Mouse (Mus musculus) Muller cell, postnatal 12 days (primary cell): ENCODE measurements around the gene Rab19.
A peak's percentile ranks its signal among the peaks of the same experiment; 100 is the strongest.
"Not testable (repeated sequence)": the region's sequence is repeated elsewhere in the genome, so short reads cannot be mapped to it uniquely, and the experiment has no call there.

Experiments
- DNase-seq: peaks from one replicate; pipeline ENCODE4 v3.0.0-alpha.2; 2015; ENCODE audit errors: inconsistent ontology term

Gene Rab19

DNA sequence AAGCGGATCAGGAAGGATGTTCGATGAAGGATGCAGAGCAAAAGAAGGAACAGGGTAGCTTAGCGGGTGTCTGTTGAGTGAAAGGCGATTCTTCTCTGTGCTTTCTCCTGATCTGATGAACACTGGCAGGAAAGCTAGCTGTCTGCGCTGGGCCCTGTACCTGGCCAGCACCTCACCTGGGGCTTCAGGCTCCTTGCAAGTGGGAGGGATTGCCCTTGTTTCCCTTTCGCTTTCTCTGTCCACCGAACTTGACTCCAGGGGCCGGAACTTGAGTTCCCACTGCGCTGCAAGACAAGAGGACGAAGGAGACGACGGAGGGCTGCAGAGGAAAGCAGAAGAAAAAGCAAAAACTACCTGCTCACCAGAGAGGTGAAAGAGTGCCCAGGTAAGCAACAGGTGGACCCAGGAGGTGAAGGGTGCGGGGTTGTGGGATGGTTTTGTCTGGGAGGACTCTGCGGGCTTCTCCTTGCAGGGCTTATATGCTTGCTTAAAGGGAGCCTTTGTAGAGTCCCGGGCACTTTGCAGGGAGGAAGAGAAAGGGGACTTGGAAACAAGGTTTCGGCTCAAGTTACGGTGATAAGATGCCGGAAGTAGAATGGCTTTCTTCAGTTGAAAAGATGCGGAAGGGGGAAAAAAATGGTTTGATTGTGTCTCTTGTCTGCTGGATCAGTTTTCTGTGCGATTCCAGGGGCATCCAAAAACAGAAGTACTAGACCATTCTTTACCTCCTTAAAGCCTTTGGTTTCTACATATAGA, at the start of gene Rab19:
Gene Rab19, plus strand, starts transcription at position 51 of the 756 bp plus-strand sequence.
- DNase-seq, result peak; percentile 33

GRCm38 (mm10) chr6:39331998-39332700, 48.8 kb upstream of the Rab19 start:
- no peak for DNase-seq

- no peak for DNase-seq
Observed at GRCm38 (mm10) chr6:39334224-39334623, 46.8 kb upstream of the Rab19 start.

DNA sequence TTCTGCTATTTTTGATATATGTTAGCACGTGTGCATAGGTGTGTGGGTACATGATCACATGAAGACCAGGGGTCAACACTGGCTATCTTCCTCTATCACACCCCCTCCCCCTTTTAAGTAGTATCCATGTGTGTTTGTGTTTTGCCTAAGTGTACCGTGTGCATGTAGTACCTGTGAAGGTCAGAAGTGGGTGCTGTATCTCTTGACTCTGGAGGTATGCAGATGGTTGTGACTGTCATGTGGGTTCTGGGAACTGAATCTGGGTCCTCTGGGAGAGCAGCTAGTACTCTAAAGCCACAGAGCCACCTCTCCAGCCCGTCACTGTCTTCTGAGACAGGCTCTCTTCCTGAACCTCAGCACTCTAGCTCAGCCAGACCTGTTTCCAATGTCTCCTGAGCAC, 46.1 kb upstream of the Rab19 start:
- DNase-seq, result no peak

DNA sequence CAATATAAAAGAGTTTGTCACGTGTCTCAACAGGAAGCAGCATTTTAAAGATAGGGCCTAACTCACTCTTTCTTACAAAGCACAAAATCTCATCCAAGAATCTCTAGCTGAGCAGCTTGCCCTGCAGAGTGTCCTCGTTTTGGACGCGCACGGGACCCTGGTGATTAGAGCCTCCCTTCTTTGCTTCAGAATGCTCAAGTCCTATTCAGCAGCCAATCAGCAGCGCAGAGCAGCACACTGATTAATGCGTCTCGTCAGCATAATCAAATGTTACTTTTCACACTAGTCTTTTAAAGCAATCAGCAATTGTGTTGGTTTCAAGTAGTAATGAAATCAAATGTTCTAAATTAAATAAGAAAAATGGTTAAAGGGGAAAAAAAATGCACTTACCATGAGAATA, 42.6 kb upstream of the Rab19 start:
- DNase-seq, result no peak

DNA sequence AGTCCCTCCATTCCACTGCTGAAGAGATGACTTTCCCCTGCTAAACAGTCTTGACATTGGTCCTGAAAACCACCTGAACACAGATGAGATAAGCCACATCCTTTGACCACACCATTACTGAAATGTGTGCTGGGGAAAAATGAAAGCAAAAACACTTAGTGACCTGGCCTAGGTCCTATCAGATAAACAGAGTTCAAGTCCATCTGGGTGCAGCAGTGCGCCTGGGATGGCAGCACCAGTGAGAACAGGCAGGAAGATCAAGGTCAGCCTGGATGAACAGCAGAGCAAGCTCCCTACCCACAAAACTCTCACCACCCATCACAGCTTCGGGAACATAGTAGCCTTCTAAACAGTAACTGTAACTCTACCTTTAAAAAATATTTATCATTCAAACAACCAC, 39.2 kb upstream of the Rab19 start:
- no peak for DNase-seq

GRCm38 (mm10) chr6:39344020-39344419, 37.0 kb upstream of the Rab19 start:
- DNase-seq, result peak; percentile 65

GRCm38 (mm10) chr6:39345430-39345829, 35.5 kb upstream of the Rab19 start:
- DNase-seq, result no peak

- peak; percentile 28 for DNase-seq
Observed at GRCm38 (mm10) chr6:39346991-39347501, 33.9 kb upstream of the Rab19 start.

DNA sequence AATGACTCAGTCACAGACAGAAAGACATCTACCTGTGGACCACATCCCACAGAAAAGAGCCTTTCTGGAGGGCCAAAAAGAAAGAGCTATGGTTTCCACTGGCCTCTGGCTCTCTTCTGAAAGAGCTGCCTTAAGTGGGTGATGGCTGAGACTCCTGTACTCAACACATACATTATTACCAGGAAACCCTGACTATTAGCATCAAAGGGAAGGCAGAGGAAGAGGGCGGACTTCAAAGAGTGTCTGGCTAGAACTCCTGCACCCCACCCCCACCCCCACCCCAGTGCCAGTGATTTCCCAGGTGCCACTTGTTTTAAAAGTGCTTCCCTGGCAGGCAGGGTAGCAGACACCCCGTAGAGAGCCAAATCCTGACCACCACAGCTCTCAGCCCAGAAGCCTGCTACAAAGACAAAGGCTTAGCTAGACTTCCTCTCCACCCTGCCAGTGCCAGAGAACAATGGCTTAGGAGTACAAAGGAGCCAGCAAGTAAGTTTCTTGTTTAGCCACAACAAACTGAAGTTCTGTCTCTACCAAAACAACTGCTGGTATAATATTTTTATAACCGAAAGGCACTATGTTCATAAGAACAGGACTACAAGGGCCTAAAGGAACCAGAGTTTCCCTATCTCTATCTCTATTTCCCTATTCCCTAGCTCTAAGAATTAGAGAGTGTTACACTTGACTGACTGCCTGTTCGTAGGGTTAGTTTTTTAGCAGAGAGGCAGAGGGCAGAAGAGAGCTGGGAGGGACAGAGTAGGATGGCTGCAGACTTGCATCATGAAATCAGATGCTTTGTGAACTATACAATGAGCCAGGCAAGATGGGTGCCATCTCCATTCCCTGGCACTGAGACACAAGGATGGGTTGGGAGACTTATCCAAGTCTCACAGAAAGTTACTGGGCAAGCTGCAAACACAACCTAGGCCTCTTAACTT, 32.8 kb upstream of the Rab19 start:
- no peak for DNase-seq

DNA sequence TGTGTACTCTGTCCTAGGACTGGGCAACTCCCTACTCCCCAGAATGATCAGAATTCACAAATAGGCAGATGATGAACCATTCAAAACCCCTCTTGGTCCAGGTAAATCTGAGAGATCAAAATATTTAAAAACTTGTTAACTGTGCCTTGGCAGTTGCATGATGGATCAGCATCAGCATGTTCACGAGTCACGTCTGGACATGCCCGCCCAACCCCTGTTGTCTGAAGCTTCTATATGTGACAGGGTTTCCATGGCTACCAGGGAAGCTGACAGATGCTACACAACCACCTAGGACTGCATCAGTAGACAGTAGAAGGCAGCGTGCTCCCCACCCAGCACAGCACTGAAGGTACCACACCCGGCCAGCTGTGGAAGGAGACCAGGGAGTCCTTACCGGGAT, 32.0 kb upstream of the Rab19 start:
- DNase-seq, result no peak

DNA sequence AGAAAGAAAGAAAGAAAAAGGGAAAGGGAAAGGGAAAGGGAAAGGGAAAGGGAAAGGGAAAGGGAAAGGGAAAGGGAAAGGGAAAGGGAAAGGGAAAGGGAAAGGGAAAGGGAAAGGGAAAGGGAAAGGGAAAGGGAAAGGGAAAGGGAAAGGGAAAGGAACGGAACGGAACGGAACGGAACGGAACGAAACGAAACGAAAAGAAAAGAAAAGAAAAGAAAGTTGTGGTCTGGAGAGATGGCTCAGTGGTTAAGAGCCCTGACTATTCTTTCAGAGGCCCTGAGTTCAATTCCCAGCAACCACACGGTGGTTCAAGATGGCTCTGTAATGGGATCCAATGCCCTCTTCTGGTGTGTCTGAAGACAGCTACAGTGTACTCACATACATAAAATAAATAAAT, 21.8 kb upstream of the Rab19 start:
- not testable (repeated sequence) for DNase-seq

- DNase-seq, result no peak
Observed at GRCm38 (mm10) chr6:39362684-39363083, 18.3 kb upstream of the Rab19 start.

- no peak for DNase-seq
Observed at GRCm38 (mm10) chr6:39369631-39370030, 11.3 kb upstream of the Rab19 start.

DNA sequence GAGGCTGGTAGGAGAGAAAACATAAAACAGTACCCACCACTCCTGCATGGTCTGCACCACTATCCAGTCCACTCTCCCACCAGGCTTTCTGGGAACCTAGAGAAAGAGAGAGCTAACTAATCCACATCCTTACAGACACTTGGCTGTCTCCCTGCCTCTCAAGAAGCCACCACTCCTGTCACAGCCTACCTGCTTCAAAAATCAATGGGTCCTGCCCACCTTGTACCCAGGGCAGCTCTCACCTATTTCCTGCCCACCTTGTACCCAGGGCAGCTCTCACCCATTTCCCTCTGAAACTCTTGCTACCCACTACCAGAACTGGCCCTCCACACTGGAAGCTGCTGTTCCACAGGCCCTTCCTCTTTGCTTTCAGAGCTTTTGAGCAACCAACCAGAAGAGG, 8.9 kb upstream of the Rab19 start:
- DNase-seq, result no peak

DNA sequence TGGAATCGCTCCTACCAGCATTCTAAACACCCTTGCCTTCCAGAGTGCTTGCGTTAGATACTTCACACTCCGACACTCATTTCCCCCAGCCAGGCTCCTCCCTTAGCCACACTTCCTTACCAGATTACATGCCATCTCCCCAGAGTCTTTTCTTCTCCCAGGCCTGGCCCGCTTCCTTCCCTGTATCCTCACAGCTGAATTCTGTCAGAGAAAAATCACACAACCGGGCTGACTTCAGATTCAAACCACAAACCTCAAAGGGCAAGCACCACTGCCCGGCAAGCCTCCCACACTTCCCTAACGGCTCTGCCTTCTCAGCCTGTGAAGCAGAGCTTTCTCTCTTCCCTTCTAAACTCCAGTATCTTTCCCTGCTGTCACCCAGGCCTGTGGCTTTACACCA, 8.2 kb upstream of the Rab19 start:
- DNase-seq, result peak; percentile 50

DNA sequence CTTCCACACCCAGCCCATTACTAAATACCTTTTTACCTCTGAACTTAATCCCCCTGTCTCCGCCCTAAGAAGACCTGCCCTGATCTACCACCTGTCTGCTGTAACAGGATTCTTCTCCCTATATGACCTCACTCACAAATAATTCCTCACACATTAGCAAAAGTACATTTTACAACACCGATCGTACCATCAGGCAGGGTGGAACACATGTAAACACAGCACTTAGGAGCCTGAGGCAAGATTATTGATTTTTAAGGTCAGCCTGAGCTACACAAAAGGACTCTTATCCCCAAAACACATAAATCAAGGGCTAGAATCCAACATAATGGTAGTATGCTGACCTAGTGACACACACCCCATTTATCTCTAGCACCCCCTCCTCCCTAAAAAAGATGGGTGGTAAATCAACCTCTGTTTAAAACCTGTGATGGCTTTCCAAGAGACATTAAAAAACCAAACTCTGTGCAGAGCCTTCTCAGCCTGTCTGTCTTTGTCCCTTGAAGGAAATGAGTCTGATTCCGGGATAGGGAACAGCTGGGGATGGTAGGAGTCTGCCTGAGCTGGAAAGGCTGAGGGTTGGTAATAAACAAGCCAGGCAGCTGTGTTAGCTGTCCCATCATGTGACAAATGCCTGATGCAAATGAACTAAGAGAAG, 7.5 kb upstream of the Rab19 start:
- DNase-seq, result no peak

- no peak for DNase-seq
Observed at GRCm38 (mm10) chr6:39376775-39377174, 4.2 kb upstream of the Rab19 start.

DNA sequence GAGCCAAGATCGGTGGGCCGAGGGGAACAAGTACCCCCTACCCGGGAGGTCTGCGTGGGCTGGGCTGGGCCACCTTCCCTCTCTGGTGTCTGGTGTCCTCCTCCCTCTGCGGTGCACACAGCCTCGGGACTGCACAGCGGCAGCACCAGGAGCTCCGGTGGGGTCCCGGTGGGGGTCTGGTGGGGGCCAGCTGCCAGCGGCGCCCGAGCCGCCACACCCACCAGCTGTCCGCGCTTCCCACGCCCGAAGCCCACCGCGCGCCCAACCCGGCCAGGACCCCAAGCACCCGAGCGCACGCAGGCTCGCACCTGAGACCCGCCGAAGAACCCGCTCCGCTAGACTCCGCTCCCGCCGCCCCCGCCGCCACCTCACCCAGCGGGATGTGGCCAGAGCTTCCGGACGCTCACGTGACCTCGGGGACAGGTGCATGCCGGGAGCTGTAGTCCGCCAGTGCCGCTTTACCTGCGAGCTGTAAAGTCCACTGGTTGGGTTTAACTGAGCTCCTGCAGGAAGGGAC, 3.6 kb upstream of the Rab19 start, which contains the start of gene Slc37a3:
Gene Slc37a3, minus strand, starts transcription at position 365 of the 517 bp plus-strand sequence.
- DNase-seq, result peak; percentile 81

DNA sequence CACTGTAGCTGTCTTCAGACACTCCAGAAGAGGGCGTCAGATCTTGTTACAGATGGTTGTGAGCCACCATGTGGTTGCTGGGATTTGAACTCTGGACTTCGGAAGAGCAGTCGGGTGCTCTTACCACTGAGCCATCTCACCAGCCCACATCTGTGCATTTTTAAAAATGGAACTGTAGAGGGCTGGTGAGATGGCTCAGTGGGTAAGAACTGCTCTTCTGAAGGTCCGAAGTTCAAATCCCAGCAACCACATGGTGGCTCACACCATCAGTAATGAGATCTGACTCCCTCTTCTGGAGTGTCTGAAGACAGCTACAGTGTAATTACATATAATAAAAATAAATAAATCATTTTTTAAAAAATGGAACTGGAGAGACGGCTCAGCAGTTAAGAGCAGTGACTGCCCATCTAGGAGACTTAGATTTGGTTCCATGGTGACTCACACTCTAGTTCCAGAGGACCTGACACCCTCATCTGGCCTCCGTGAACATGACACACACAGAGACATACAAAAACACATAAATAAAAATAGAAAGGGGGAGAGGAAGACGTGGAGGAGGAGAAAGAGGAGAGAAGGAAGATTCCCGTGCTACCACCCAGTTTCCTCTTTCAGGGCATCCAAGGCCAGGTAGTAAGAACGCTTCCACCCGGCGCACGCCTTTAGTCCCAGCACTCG, 2.7 kb upstream of the Rab19 start:
- DNase-seq, result not testable (repeated sequence)

GRCm38 (mm10) chr6:39379224-39379623, 1.8 kb upstream of the Rab19 start:
- no peak for DNase-seq
